Mouse (Mus musculus) forebrain, embryonic 14.5 days (tissue): ENCODE measurements around the gene Akap13. TPM values are rescaled to one million over a fixed set of nuclear protein-coding genes. Genes with fewer than 3 reads are reported as not detected.

Experiments used
- ATAC-seq: fragments of 200-750 bp; cut with Nextera tagmentation; 2 replicates; pipeline ENCODE4 v1.8.0; 2017; ENCODE audit warnings: mild to moderate bottlenecking, moderate library complexity
- DNase-seq: peaks from one replicate; pipeline ENCODE4 v3.0.0-alpha.2; 2015; ENCODE audit warnings: low spot score
- H3K27ac ChIP-seq: fragments of 300-500 bp; sonication (generic); 2 replicates; pipeline ENCODE4 v1.5.1; 2014; ENCODE audit warnings: low read depth, mild to moderate bottlenecking, control low read depth, low read length, moderate library complexity
- H3K27me3 ChIP-seq: fragments of 300-500 bp; sonication (generic); replicated peaks from 2 replicates; pipeline ENCODE4 v1.6.1; 2014; ENCODE audit warnings: low read length, control low read depth, mixed read lengths; ENCODE audit not compliant: control insufficient read depth, insufficient read depth
- H3K36me3 ChIP-seq: fragments of 300-500 bp; sonication (generic); 2 replicates; pipeline ENCODE4 v1.6.1; 2014; ENCODE audit warnings: low read length, control low read depth; ENCODE audit not compliant: control insufficient read depth, insufficient read depth
- H3K4me1 ChIP-seq: fragments of 300-500 bp; sonication (generic); 2 replicates; pipeline ENCODE4 v1.6.1; 2014; ENCODE audit warnings: antibody characterized with exemption, low read length, control low read depth; ENCODE audit not compliant: control insufficient read depth, insufficient read depth
- H3K4me2 ChIP-seq: fragments of 300-500 bp; sonication (generic); 2 replicates; pipeline ENCODE4 v1.6.1; 2014; ENCODE audit warnings: mild to moderate bottlenecking, control low read depth, low read length
- H3K4me3 ChIP-seq: fragments of 300-500 bp; sonication (generic); 2 replicates; pipeline ENCODE4 v1.5.1; 2014; ENCODE audit warnings: low read depth, low read length, control low read depth
- H3K9ac ChIP-seq: fragments of 300-500 bp; sonication (generic); 2 replicates; pipeline ENCODE4 v1.6.1; 2014; ENCODE audit warnings: mild to moderate bottlenecking, low read length, control low read depth, moderate library complexity
- H3K9me3 ChIP-seq: fragments of 300-500 bp; sonication (generic); replicated peaks from 2 replicates; pipeline ENCODE4 v1.6.1; 2016; ENCODE audit warnings: low read length, control low read depth, mixed read lengths; ENCODE audit not compliant: control insufficient read depth
- WGBS: fragments of 180-500 bp; shearing (Covaris S2); extraction: QIAGEN DNeasy Blood & Tissue Kit; methylation state at CpG from one replicate; pipeline ENCODE4 v1.1.7; 2014; 5-methylcytosine and 5-hydroxymethylcytosine counted together
- polyA plus RNA-seq: library from polyadenylated mRNA; unstranded; fragments of >200 nt; fragmentation: Nextera tagmentation; extraction: Ambion mirVana; gene quantifications from 2 replicates; pipeline ENCODE4 v1.2.1, GENCODE M21; 2014

Akap13 gene
- polyA plus RNA-seq, 1 experiment from 2014 or later, result 9.8 TPM

DNA sequence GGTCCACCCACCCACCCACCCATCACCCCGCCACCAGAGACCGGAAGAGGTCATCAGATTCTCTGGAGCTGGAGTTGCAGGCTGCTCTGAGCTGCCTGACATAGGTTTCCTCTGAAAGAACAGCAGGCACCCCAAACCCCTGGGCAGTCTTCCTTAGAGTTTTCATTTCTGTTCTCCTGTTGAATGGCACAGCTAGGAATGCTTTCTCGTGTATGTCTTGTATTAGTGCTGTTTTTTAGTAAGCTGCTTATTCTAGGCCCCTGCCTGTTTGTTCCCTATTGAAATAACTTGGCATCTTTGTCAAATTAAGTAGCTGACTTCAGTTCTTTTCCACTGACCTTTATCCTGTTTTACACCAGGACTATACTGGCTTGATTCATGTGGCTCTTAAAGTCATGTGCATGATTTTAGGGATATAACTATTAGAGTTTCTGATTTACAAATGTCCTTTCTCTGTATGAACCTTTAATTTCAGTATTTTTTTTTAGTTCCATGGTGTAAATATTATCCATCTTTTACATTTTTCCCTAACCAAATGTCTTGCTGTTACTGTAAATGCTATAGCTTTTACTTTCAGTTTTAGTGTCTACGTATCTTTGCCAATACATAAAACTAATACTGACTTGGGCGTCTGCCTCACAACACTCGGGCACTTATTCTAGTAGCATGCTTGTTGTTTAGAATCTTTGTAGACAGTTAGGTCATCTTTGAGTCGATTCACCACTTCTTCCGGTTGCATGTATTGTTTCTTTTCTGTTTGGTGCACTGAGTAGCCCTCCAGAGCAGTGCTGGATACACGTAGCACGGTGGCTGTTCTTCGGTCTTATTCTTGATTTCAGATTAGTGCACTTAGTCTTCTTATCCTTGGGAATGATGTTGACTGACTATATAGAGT lies 200.1 kb downstream of the Akap13 start:
- WGBS, result 76% methylated on average over 11 of the region's 11 CpGs
- ATAC-seq (no peak), DNase-seq (no peak)
- H3K27me3 ChIP-seq, result no peaks in the 10 kb centered on the region
- no peak overlapping the region for H3K4me3 ChIP-seq
- no peaks in the 10 kb centered on the region for H3K9me3 ChIP-seq
- H3K9ac ChIP-seq, result no peak overlapping the region
- H3K27ac ChIP-seq, result no peak overlapping the region
- H3K4me1 ChIP-seq, result no peaks in the 10 kb centered on the region
- H3K4me2 ChIP-seq, result no peak overlapping the region
- H3K36me3 ChIP-seq, result no peaks in the 10 kb centered on the region

- DNase-seq (no peak), ATAC-seq (no peak)
- H3K9ac ChIP-seq, result no peak overlapping the region
- no peaks in the 10 kb centered on the region for H3K4me1 ChIP-seq
- no peak overlapping the region for H3K4me2 ChIP-seq
- no peaks in the 10 kb centered on the region for H3K9me3 ChIP-seq
- no peaks in the 10 kb centered on the region for H3K27me3 ChIP-seq
- 90% methylated on average over 9 of the region's 9 CpGs for WGBS
- H3K4me3 ChIP-seq, result no peak overlapping the region
- no peak overlapping the region for H3K27ac ChIP-seq
- no peaks in the 10 kb centered on the region for H3K36me3 ChIP-seq
Observed at GRCm38 (mm10) chr7:75656297-75656852, 201.0 kb downstream of the Akap13 start.

GRCm38 (mm10) chr7:75656896-75657295 lies 201.6 kb downstream of the Akap13 start:
- no peak overlapping the region for H3K4me2 ChIP-seq
- DNase-seq, result no peak

GRCm38 (mm10) chr7:75664455-75664854 lies 209.1 kb downstream of the Akap13 start:
- Histone ChIP-seq H3K36me3 (no peaks in the 10 kb centered on the region), H3K27ac (no peak overlapping the region), H3K4me3 (no peak overlapping the region), H3K9me3 (no peaks in the 10 kb centered on the region), H3K27me3 (no peaks in the 10 kb centered on the region), H3K4me1 (no peaks in the 10 kb centered on the region), H3K4me2 (no peak overlapping the region), H3K9ac (no peak overlapping the region)
- no peak for DNase-seq
- ATAC-seq, result no peak
- 90% methylated on average over 3 of the region's 3 CpGs for WGBS

More at GRCm38 (mm10) chr7:75656896-75657295, 201.6 kb downstream of the Akap13 start:
- Histone ChIP-seq H3K4me3 (no peak overlapping the region), H3K4me1 (no peaks in the 10 kb centered on the region), H3K9ac (no peak overlapping the region), H3K9me3 (no peaks in the 10 kb centered on the region), H3K27me3 (no peaks in the 10 kb centered on the region), H3K27ac (no peak overlapping the region), H3K36me3 (no peaks in the 10 kb centered on the region)
- no peak for ATAC-seq
- 61% methylated on average over 1 of the region's 1 CpGs for WGBS

DNA sequence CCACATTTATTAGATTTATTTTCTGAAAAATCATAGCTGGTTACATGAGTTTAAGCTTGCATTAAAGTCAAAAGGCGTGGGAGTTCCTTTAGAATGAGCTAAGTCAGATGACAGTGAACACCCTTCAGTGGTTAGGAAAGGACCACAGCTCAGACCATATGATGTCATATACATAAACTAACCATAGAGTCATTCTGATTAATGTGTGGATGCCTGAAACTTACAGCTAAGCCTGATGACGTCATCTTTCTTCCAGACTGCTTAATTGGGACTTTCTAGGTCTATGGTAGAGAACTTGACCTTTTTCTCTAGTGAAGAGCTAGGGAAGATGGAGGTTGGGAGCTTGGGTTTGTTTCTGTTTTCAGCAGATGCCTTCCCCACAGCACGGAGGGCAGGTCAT lies 211.6 kb downstream of the Akap13 start:
- Histone ChIP-seq H3K27me3 (no peaks in the 10 kb centered on the region), H3K4me3 (no peak overlapping the region), H3K36me3 (no peaks in the 10 kb centered on the region), H3K4me2 (no peak overlapping the region), H3K9ac (no peak overlapping the region), H3K4me1 (no peaks in the 10 kb centered on the region), H3K27ac (no peak overlapping the region), H3K9me3 (no peaks in the 10 kb centered on the region)
- no peak for DNase-seq
- ATAC-seq, result no peak
- 85% methylated on average over 3 of the region's 3 CpGs for WGBS

DNA sequence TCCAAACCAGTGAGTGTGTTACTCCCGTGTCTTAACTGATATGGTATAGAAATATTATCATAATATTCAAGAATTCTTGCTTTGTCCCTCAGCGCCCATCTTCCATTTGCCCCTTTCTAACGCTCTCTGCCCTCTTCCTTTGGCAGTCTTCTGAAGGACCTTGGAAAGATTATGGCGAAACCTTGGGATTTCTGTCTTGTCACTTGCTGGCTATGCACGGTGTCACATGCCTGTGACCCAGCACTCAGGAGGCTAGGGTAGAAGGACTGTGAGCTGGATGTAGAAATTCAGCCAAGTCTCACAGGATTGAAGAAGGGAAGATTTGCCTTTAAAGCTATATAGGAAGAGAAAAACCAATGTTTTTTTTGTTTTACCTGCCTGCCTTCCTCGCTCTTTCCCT lies 212.2 kb downstream of the Akap13 start:
- H3K27me3 ChIP-seq, result no peaks in the 10 kb centered on the region
- no peaks in the 10 kb centered on the region for H3K9me3 ChIP-seq
- ATAC-seq, result no peak
- no peaks in the 10 kb centered on the region for H3K36me3 ChIP-seq
- 92% methylated on average over 6 of the region's 6 CpGs for WGBS
- no peak for DNase-seq
- H3K4me2 ChIP-seq, result no peak overlapping the region
- H3K4me1 ChIP-seq, result no peaks in the 10 kb centered on the region
- H3K27ac ChIP-seq, result no peak overlapping the region
- no peak overlapping the region for H3K9ac ChIP-seq
- no peak overlapping the region for H3K4me3 ChIP-seq

GRCm38 (mm10) chr7:75668396-75668795 lies 213.1 kb downstream of the Akap13 start:
- 81% methylated on average over 1 of the region's 1 CpGs for WGBS
- no peak overlapping the region for H3K9ac ChIP-seq
- ATAC-seq (no peak), DNase-seq (no peak)
- no peak overlapping the region for H3K27ac ChIP-seq
- no peak overlapping the region for H3K4me2 ChIP-seq
- H3K4me1 ChIP-seq, result no peaks in the 10 kb centered on the region
- no peaks in the 10 kb centered on the region for H3K36me3 ChIP-seq
- no peak overlapping the region for H3K4me3 ChIP-seq
- no peaks in the 10 kb centered on the region for H3K9me3 ChIP-seq
- H3K27me3 ChIP-seq, result no peaks in the 10 kb centered on the region

GRCm38 (mm10) chr7:75669416-75669815 lies 214.1 kb downstream of the Akap13 start:
- Histone ChIP-seq H3K27me3 (no peaks in the 10 kb centered on the region), H3K27ac (no peak overlapping the region), H3K4me1 (no peaks in the 10 kb centered on the region), H3K4me2 (no peak overlapping the region), H3K4me3 (no peak overlapping the region), H3K36me3 (no peaks in the 10 kb centered on the region), H3K9me3 (no peaks in the 10 kb centered on the region), H3K9ac (no peak overlapping the region)
- ATAC-seq, result no peak
- DNase-seq, result no peak
- WGBS, result 84% methylated on average over 6 of the region's 6 CpGs

DNA sequence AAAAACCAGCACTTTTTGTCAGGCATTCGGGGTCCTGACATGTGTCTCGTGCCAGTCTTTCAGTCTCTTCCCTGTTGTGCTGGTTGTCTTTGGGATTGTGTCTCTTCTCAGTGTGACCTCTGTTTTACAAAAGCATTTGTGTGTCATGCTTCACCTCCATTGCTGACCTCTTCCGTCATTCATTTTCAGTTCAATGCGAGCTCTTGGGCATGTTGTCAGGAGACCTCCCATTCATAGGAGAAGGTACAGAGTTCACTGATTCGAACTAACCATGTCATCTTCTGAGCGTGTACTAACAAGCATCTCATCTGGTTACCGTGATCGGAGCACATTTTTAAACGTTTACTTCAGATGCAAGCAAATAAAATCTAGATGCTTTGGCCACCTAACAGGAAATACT lies 224.3 kb downstream of the Akap13 start:
- H3K27ac ChIP-seq, result no peak overlapping the region
- H3K4me1 ChIP-seq, result no peaks in the 10 kb centered on the region
- no peak overlapping the region for H3K4me2 ChIP-seq
- DNase-seq (no peak), ATAC-seq (no peak)
- WGBS, result 67% methylated on average over 9 of the region's 9 CpGs
- H3K36me3 ChIP-seq, result peaks cover 4% of the 10 kb centered on the region; the same call in 1 of the 2 replicates
- H3K27me3 ChIP-seq, result no peaks in the 10 kb centered on the region
- H3K4me3 ChIP-seq, result no peak overlapping the region
- H3K9me3 ChIP-seq, result no peaks in the 10 kb centered on the region
- no peak overlapping the region for H3K9ac ChIP-seq
